Mouse (Mus musculus) heart, postnatal 14 days (tissue): Measurements from ENCODE around the gene Emd. TPM values are rescaled to one million over a fixed set of nuclear protein-coding genes. Genes with fewer than 3 reads are reported as not detected.
"Not testable (repeated sequence)": the region's sequence is repeated elsewhere in the genome, so short reads cannot be mapped to it uniquely, and the experiment has no call there.

Source experiments
- DNase-seq, 2 experiments: peaks; one replicate each; pipeline ENCODE4 v3.0.0; 2021 to 2022
- intact Hi-C: fragments of 180-260 bp; cut with DNase I; formaldehyde crosslinking; loops from one replicate; pipeline ENCODE4 v1.15.1; 2025
- long read RNA-seq, 2 experiments: library from polyadenylated mRNA; stranded (forward); transcript quantifications; one replicate each; pipeline ENCODE4 v2.0.0; 2021
- total RNA-seq, 2 experiments: library from RNA; stranded (reverse); gene quantifications; 2 replicates each; pipeline ENCODE4 v1.2.3; 2021

Gene Emd
- total RNA-seq, result 10 to 100 TPM; 31.4 to 34.6 TPM
- long read RNA-seq, experiment 1, partial matches to known transcripts, result 0 of 3 reads
- long read RNA-seq, experiment 1, other reads (novel, unspliced or antisense), result 0 of 3 reads
- long read RNA-seq, experiment 2, partial matches to known transcripts, result 0 of 3 reads
- long read RNA-seq, experiment 2, other reads (novel, unspliced or antisense), result 1 of 3 reads

GRCm38 (mm10) chrX:74254153-74254887, at the start of gene Emd:
TSS of gene Emd (plus strand) at chrX:74254687.
- DNase-seq, result peak; percentile 85 to 87
- intact Hi-C loops, result no loop called here

- intact Hi-C loops, result loop anchor here (10.0 kb wide), 1 partner anchor 104 kb away; no protein-coding TSS in a partner anchor
- DNase-seq, result peak in 1 of 2 experiments; percentile 15
These were observed 36.0 kb upstream of the Emd start for GRCm38 (mm10) chrX:74218496-74218895.

GRCm38 (mm10) chrX:74219449-74219848, 35.0 kb upstream of the Emd start:
- DNase-seq, result no peak
- intact Hi-C loops, result loop anchor here (10.0 kb wide), 1 partner anchor 105 kb away; no protein-coding TSS in a partner anchor

DNA sequence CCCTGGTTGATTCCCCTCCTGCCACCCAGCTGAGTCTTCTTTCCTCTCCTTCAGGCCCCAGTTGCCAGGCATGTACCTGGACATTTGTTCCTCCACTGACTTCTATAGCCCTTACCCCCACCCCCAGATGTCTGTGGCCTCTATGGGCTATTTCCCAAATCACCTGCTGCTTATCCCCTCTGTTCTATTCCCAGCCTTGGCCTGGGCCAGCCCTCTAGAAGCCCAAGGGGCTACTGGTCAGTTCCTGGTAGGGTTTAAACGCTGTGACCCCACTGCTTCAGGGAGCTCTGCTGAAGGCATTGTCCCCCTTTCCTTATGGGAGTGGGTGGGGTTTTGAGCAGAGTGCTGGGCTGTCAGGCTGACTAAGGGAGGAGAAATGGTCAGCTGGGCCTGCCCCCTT, 34.4 kb upstream of the Emd start:
- intact Hi-C loops, DNase-seq: not testable (repeated sequence)

DNA sequence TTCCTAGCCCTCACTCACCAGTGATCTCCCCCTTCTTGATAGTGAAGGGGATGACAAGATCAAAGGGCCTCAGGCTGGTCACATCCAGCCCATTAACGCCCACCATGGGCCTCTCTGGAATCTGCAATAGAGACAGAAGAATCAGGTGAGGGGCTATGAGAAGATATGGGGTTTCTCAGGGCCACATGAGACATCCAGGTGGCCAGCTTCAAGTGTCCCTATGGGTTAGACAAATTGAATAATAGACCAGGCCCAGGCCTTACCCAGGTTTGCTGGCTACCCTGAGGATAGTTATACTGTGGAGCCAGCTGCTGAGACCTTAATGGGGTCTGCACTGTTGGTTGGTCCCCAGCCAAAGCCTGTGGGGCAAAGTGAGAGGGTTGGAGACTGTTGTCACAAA, 24.4 kb upstream of the Emd start:
- no peak for DNase-seq
- intact Hi-C loops, result no loop called here

DNA sequence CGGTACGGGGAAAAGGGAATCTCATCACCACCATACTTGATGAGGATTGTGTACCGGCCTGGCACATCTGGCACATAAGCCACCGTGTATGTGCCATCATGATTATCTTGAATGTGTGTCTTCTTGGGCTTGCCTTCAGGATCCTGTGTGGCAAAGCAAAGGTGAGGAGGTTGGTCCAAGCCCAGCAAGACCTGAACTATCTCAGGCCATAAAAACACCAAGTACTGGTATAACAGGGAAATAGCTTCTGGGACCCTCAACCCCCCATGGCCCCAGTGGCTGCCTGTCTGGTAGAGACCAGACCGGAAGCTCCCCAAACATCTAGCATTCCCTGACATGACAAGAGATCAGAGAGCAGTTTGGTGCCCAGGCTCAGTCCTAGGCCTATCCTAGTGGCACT, 21.3 kb upstream of the Emd start:
- no peak for DNase-seq
- intact Hi-C loops, result no loop called here

- no peak for DNase-seq
- intact Hi-C loops, result loop anchor here (5.0 kb wide), 1 partner anchor 218 kb away; the partner anchor contains the start of gene Irak1
These were observed 14.2 kb upstream of the Emd start for GRCm38 (mm10) chrX:74240332-74240731.

GRCm38 (mm10) chrX:74243396-74243795, 11.1 kb upstream of the Emd start:
- intact Hi-C loops, result loop anchor here (5.0 kb wide), 1 partner anchor 221 kb away; the partner anchor contains the start of gene Irak1

GRCm38 (mm10) chrX:74243807-74244206, 10.7 kb upstream of the Emd start:
- intact Hi-C loops, result loop anchor here (5.0 kb wide), 1 partner anchor 222 kb away; the partner anchor contains the start of gene Irak1
- peak in 1 of 2 experiments; percentile 6 for DNase-seq

More at GRCm38 (mm10) chrX:74243396-74243795, 11.1 kb upstream of the Emd start:
- no peak for DNase-seq

DNA sequence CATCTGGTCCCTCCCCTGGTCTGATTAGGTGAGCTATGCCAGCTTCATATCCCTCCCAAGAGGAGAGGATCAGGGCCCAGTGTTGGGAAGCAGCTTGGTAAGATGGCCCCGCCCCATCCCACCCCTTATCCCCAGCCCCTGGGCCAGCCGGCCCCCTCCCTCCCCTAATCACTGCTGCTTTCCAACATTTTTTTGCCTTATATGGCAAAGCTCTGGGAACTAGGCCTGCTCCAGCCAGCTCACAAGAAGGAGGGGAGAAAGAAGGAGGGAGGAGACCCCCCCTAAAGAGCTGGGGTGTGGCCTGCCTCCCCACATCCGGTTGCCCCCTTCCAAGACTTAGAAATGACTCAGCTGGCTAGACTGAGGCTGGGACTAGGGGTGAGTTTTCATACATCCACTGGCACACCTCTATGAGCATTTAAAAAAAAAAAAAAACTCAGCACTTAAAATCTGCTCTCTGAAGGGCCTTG, 9.8 kb upstream of the Emd start:
- intact Hi-C loops, result loop anchor here (5.0 kb wide), 4 partner anchors 108 to 222 kb away; partner anchors contain the start of genes Fam3a, Ikbkg, Irak1 and Lage3

DNA sequence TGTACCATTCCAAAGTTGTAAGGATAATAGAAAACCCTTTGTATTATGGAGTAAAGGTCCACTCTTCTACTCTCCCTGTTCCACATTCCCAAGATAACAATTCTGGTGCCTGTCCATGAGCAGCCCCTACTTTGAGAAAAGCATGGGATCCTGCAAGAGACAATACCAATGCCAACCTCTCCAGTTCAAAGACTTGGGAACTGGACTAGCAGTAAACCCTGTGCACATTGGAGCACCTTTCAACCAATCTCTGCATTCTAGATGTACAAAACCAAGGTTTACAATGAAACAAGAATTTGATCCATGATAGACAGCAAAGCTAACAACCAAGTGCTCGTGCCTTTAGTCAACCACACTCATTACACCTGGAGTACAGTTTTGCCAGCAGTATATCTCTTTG, 9.4 kb upstream of the Emd start:
- DNase-seq, result no peak
- intact Hi-C loops, result loop anchor here (5.0 kb wide), 3 partner anchors 107 to 147 kb away; partner anchors contain the start of genes Fam3a, Ikbkg and Lage3

More for the DNA sequence above, 9.8 kb upstream of the Emd start:
- DNase-seq, result peak; percentile 49 to 58

DNA sequence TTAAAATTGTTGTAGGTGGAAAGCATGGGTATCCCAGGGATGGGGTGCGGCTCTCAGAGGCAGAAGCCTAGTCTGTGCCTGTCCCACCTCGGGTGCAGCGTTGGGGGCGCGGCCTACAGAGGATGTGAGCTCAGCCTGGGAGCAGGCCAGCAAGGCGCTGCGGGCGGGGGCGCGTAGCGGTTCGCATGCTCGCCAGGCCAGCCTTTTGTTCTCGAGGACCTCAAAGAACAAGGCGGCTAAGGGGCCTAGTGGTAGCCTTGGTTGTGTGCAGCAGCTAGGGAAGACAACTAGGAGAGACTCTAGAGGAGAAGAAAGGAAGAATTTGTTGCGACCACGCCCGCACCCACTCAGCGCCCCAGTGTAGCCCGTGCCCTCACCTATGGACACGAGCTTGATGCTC, 8.8 kb upstream of the Emd start:
- intact Hi-C loops, result loop anchor here (5.0 kb wide), 3 partner anchors 107 to 147 kb away; partner anchors contain the start of genes Fam3a, Ikbkg and Lage3
- DNase-seq, result peak; percentile 85 to 86

DNA sequence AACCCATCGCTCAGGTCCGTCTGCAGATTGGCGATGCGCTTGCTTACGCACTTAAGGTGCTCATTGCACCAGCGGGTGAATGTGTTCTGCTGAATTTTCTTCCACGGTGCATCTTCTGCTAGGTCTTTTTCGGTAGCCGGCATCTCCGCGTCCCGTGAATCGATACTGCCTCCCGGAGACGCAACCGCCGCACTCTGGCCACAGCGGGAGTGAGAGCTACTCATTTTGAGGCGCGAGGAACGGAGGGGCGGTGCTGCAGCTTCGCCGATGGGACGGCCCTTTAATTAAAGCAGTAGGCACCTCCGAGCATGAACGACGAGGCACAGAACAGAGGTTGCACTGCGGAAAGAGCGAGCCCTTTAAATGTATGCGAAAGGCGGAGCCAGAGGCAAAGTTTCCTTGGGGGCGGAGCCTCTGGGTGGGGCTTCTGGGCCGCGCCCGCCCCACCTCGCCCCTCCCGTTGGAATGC, 8.2 kb upstream of the Emd start:
- intact Hi-C loops, result loop anchor here (5.0 kb wide), 3 partner anchors 106 to 146 kb away; partner anchors contain the start of genes Fam3a, Ikbkg and Lage3

GRCm38 (mm10) chrX:74246693-74247092, 7.8 kb upstream of the Emd start:
- no peak for DNase-seq
- intact Hi-C loops, result loop anchor here (5.0 kb wide), 3 partner anchors 106 to 146 kb away; partner anchors contain the start of genes Fam3a, Ikbkg and Lage3

More for the DNA sequence above, 8.2 kb upstream of the Emd start:
- DNase-seq, result peak; percentile 80 to 83

GRCm38 (mm10) chrX:74248651-74249050, 5.8 kb upstream of the Emd start:
- DNase-seq, result peak; percentile 70 to 76
- intact Hi-C loops, result loop anchor here (1.0 to 5.0 kb wide), 4 partner anchors 104 to 165 kb away; partner anchors contain the start of genes Fam3a, Ikbkg and Lage3

- intact Hi-C loops, result loop anchor here (5.0 kb wide), 3 partner anchors 103 to 143 kb away; partner anchors contain the start of genes Fam3a, Ikbkg and Lage3
- peak; percentile 68 to 72 for DNase-seq
These were observed 4.9 kb upstream of the Emd start, which contains the start of gene Flna for GRCm38 (mm10) chrX:74249615-74250014. TSS of gene Flna (minus strand) at chrX:74249820.

DNA sequence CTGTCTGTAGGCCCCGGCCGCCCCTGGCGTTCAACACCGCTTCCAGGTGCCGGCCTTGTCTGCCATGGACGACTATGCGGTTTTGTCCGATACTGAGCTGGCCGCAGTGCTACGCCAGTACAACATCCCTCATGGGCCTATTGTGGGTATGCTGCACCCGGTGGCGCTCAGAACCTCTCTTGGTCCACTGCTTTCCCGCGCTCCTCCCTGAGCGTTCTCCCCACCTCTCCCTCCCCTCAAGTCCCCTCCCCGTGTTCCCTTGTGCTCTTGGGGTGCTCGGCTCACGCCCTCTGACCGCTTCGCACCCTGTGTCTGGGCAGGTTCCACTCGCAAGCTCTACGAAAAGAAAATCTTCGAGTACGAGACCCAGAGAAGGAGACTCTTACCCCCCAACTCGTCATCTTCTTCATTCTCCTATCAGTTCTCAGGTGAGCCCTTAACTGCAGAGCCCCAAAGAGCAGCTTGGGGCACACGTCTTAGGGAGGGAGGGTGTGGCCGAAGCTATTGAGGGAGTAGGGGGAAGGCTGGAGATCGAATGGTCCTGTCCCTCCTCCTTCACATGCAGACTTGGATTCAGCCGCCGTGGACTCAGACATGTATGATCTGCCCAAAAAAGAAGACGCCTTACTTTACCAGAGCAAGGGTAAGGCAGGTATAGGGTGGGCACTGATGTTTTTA, 540 bp downstream of the Emd start:
- intact Hi-C loops, result no loop called here
- DNase-seq, result no peak

- no peak for DNase-seq
- intact Hi-C loops, result no loop called here
These were observed 3.3 kb downstream of the Emd start for GRCm38 (mm10) chrX:74257746-74258145.

DNA sequence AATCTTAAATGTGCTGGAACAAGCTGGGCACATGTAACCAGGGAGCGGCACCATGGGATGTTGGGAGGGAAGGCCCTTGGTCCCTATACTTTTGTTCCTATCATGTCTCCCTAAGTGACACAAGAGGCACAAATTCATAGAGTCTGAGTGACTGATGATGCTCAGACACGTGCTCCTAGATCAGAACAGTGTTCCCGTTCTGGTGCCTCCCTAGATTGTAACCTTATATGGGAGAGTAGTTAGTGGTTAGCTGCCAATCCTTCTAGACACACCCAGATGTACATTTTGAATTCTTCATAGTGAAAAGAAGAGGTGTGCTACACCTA, 15.2 kb downstream of the Emd start:
- intact Hi-C loops, result no loop called here
- DNase-seq, result no peak
